Mouse (Mus musculus): Measurements from ENCODE around the gene Hs3st4.

DNA sequence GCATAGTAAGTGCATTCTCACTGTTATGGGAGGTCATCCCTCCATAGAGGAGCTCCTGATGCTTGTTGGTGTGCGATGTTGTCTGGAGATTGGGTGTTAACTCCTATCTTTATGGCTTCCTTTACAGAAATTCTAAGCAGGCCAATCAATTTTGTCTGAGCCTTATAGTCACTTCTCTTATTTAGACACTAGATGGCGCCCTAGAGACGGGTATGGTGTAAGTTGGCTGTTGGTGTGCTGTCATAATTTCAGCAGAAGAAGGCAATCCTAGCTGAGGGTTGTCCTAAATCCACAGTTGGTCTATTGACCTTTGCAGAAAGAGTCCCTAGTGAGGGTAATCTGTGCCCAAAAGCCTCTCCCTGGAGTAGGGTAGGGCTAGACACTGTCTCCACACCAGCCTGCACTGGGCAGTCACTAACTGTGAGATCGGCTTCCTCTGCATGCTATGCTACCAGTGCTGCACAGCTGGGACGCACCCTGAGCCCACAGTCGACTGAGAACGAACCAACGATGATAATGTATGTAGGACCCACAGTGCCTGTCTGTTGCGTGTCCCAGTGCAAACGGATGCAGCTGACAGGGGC lies 18.0 kb upstream of the Hs3st4 start:
- TF ChIP-seq CTCF (IDR thresholded peaks at IDR 0.05): peak; percentile 54
- no peak for TF ChIP-seq EP300 (IDR thresholded peaks at IDR 0.05)

All from lung, postnatal 0 days (tissue).